Mouse (Mus musculus): ENCODE data around the gene Osgep. TPM values are rescaled to one million over a fixed set of nuclear protein-coding genes. Genes with fewer than 3 reads are reported as not detected.
"Not testable (repeated sequence)": the region's sequence is repeated elsewhere in the genome, so short reads cannot be mapped to it uniquely, and the experiment has no call there.

Osgep gene
- polyA plus RNA-seq (2012; rRNA removed), result 54.6 and 77.8 TPM in 2 replicates

GRCm38 (mm10) chr14:50924281-50925064 lies at the start of gene Osgep, which contains the start of gene Apex1:
Osgep (minus strand) TSS chr14:50924893.
Apex1 (plus strand) TSS chr14:50924968.
- Histone ChIP-seq H3K27ac (ENCODE audit: insufficient read depth, low read depth, low read length) (peak within 1 kb of the TSS; percentile 58), H3K4me1 (ENCODE audit: control insufficient read depth, insufficient read depth, low read length) (peaks cover 1% of the 10 kb centered on the region; the same call in 1 of the 2 replicates), H3K27me3 (replicated peaks; ENCODE audit: control insufficient read depth, insufficient read depth, low read length) (no peaks in the 10 kb centered on the region), H3K36me3 (ENCODE audit: control insufficient read depth, insufficient read depth, low read length) (no peaks in the 10 kb centered on the region; the same call in 1 of the 2 replicates), H3K4me3 (ENCODE audit: insufficient read depth, low read depth, low read length) (peak within 1 kb of the TSS; percentile 57)
- peak; percentile 23 for TF ChIP-seq POLR2A (IDR thresholded peaks at IDR 0.05; ENCODE audit: low read depth, low read length)
- no peak for TF ChIP-seq CTCF (conservative IDR thresholded peaks at IDR 0.05; ENCODE audit: insufficient read depth, insufficient read length, low read depth, low read length)
- WGBS, result under 1% methylated on average over 57 of the region's 57 CpGs
- DNase-seq, result peak; percentile 98

GRCm38 (mm10) chr14:50973700-50974099 lies 49.0 kb upstream of the Osgep start:
- H3K4me1 ChIP-seq (ENCODE audit: control insufficient read depth, insufficient read depth, low read length), result peaks cover 8% of the 10 kb centered on the region
- 48% methylated on average over 4 of the region's 4 CpGs for WGBS
- DNase-seq, result peak; percentile 37
- H3K27me3 ChIP-seq (replicated peaks; ENCODE audit: control insufficient read depth, insufficient read depth, low read length), result no peaks in the 10 kb centered on the region
- H3K27ac ChIP-seq (ENCODE audit: insufficient read depth, low read depth, low read length), result 0 out of 2 replicates have a peak overlapping the region, but pooled peaks have one; percentile 32
- H3K36me3 ChIP-seq (ENCODE audit: control insufficient read depth, insufficient read depth, low read length), result no peaks in the 10 kb centered on the region
- no peak overlapping the region for H3K4me3 ChIP-seq (ENCODE audit: insufficient read depth, low read depth, low read length)
- TF ChIP-seq CTCF (conservative IDR thresholded peaks at IDR 0.05; ENCODE audit: insufficient read depth, insufficient read length, low read depth, low read length), result no peak
- no peak for TF ChIP-seq POLR2A (IDR thresholded peaks at IDR 0.05; ENCODE audit: low read depth, low read length)

GRCm38 (mm10) chr14:50973054-50973453 lies 48.4 kb upstream of the Osgep start:
- not testable (repeated sequence) for H3K4me3 ChIP-seq (ENCODE audit: insufficient read depth, low read depth, low read length); DNase-seq; H3K36me3 ChIP-seq (ENCODE audit: control insufficient read depth, insufficient read depth, low read length); H3K27ac ChIP-seq (ENCODE audit: insufficient read depth, low read depth, low read length); H3K27me3 ChIP-seq (replicated peaks; ENCODE audit: control insufficient read depth, insufficient read depth, low read length); H3K4me1 ChIP-seq (ENCODE audit: control insufficient read depth, insufficient read depth, low read length)
- 86% methylated on average over 5 of the region's 5 CpGs for WGBS

- no peak for TF ChIP-seq CTCF (conservative IDR thresholded peaks at IDR 0.05; ENCODE audit: insufficient read depth, insufficient read length, low read depth, low read length)
- TF ChIP-seq POLR2A (IDR thresholded peaks at IDR 0.05; ENCODE audit: low read depth, low read length), result no peak
- Histone ChIP-seq H3K4me3 (ENCODE audit: insufficient read depth, low read depth, low read length) (no peak overlapping the region), H3K27ac (ENCODE audit: insufficient read depth, low read depth, low read length) (no peak overlapping the region), H3K4me1 (ENCODE audit: control insufficient read depth, insufficient read depth, low read length) (0 out of 2 replicates have a peak, but pooled peaks cover 2% of the 10 kb centered on the region), H3K36me3 (ENCODE audit: control insufficient read depth, insufficient read depth, low read length) (no peaks in the 10 kb centered on the region), H3K27me3 (replicated peaks; ENCODE audit: control insufficient read depth, insufficient read depth, low read length) (no peaks in the 10 kb centered on the region)
- DNase-seq, result no peak
- 50% methylated on average over 1 of the region's 1 CpGs for WGBS
Measured at GRCm38 (mm10) chr14:50970822-50971221, 46.1 kb upstream of the Osgep start.

- H3K36me3 ChIP-seq (ENCODE audit: control insufficient read depth, insufficient read depth, low read length), result no peaks in the 10 kb centered on the region
- TF ChIP-seq POLR2A (IDR thresholded peaks at IDR 0.05; ENCODE audit: low read depth, low read length) (no peak), CTCF (conservative IDR thresholded peaks at IDR 0.05; ENCODE audit: insufficient read depth, insufficient read length, low read depth, low read length) (no peak)
- H3K27me3 ChIP-seq (replicated peaks; ENCODE audit: control insufficient read depth, insufficient read depth, low read length), result no peaks in the 10 kb centered on the region
- no peak overlapping the region for H3K4me3 ChIP-seq (ENCODE audit: insufficient read depth, low read depth, low read length)
- H3K4me1 ChIP-seq (ENCODE audit: control insufficient read depth, insufficient read depth, low read length), result 0 out of 2 replicates have a peak, but pooled peaks cover 2% of the 10 kb centered on the region
- no peak for DNase-seq
- H3K27ac ChIP-seq (ENCODE audit: insufficient read depth, low read depth, low read length), result no peak overlapping the region
- 53% methylated on average over 12 of the region's 12 CpGs for WGBS
Measured at GRCm38 (mm10) chr14:50969558-50970544, 45.2 kb upstream of the Osgep start.

- H3K27ac ChIP-seq (ENCODE audit: insufficient read depth, low read depth, low read length), result no peak overlapping the region
- H3K4me1 ChIP-seq (ENCODE audit: control insufficient read depth, insufficient read depth, low read length), result 0 out of 2 replicates have a peak, but pooled peaks cover 2% of the 10 kb centered on the region
- 11% methylated on average over 1 of the region's 1 CpGs for WGBS
- H3K4me3 ChIP-seq (ENCODE audit: insufficient read depth, low read depth, low read length), result no peak overlapping the region
- no peaks in the 10 kb centered on the region for H3K36me3 ChIP-seq (ENCODE audit: control insufficient read depth, insufficient read depth, low read length)
- no peaks in the 10 kb centered on the region for H3K27me3 ChIP-seq (replicated peaks; ENCODE audit: control insufficient read depth, insufficient read depth, low read length)
- DNase-seq, result no peak
- TF ChIP-seq CTCF (conservative IDR thresholded peaks at IDR 0.05; ENCODE audit: insufficient read depth, insufficient read length, low read depth, low read length) (no peak), POLR2A (IDR thresholded peaks at IDR 0.05; ENCODE audit: low read depth, low read length) (no peak)
Measured at GRCm38 (mm10) chr14:50969041-50969440, 44.3 kb upstream of the Osgep start.
